Mouse (Mus musculus): ENCODE measurements around the gene Mst1r.

DNA sequence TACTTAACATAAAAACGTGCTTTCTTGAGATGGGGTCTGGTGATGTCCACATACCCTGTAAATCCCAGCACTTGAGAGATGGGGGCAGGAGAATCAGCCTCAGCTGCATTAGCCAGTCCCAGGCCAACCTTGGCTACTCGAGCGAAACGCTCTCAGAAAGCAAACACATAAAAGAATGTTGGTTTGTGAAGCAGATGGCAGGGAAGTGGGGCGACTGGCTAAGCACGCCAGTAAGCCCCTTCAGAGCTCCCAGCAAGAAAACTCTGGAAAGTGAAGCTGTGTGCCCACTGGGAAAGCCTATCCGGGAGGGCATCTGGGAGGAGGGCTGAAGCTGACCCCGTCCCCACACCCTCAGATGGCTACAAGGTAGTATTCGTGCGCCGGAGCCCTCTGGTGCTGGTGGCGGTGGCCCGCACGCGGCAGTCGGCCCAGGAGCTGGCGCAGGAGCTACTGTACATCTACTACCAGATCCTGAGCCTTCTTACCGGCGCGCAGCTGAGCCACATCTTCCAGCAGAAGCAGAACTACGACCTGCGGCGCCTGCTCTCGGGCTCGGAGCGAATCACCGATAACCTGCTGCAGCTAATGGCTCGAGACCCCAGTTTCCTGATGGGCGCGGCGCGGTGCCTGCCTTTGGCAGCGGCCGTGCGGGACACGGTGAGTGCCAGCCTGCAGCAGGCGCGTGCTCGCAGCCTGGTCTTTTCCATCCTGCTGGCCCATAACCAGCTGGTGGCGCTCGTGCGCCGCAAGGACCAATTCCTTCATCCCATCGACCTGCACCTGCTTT lies 5.6 kb upstream of the Mst1r start:
- peak in 2 of 3 experiments; percentile 19 to 36; a peak in 4 of 6 replicates for TF ChIP-seq CTCF (IDR thresholded peaks at IDR 0.05 in 2 of 3, conservative IDR thresholded peaks at IDR 0.05 in 1 of 3; ENCODE audit: control insufficient read depth in 1 of 3, insufficient read depth in 1 of 3, low read depth in 2 of 3, low read length in 3 of 3, poor library complexity in 1 of 3, severe bottlenecking in 1 of 3)
- no peak for TF ChIP-seq POLR2A (IDR thresholded peaks at IDR 0.05; ENCODE audit: control insufficient read depth in 1 of 2, insufficient read depth in 1 of 2, low read depth in 1 of 2, low read length in 2 of 2, poor library complexity in 1 of 2)
- TF ChIP-seq MAZ (IDR thresholded peaks at IDR 0.05; ENCODE audit: low read depth, low read length), result no peak
- TF ChIP-seq MAX (IDR thresholded peaks at IDR 0.05; ENCODE audit: low read length), result no peak
- TF ChIP-seq NRF1 (IDR thresholded peaks at IDR 0.05; ENCODE audit: insufficient read depth, low read depth, low read length, poor library complexity, severe bottlenecking), result no peak
- no peak for TF ChIP-seq NELFE (IDR thresholded peaks at IDR 0.05; ENCODE audit: low read depth, low read length)
- TF ChIP-seq GATA1 (IDR thresholded peaks at IDR 0.05; ENCODE audit: low read depth, low read length), result no peak
- TF ChIP-seq MXI1 (IDR thresholded peaks at IDR 0.05; ENCODE audit: low read depth, low read length), result no peak
- no peak for TF ChIP-seq USF1 (IDR thresholded peaks at IDR 0.05; ENCODE audit: low read depth, low read length)
- no peak for TF ChIP-seq TAL1 (IDR thresholded peaks at IDR 0.05; ENCODE audit: low read length)
- no peak for TF ChIP-seq MEF2A (IDR thresholded peaks at IDR 0.05; ENCODE audit: extremely low read depth, insufficient replicate concordance, low read depth, low read length, poor library complexity, severe bottlenecking)
- TF ChIP-seq ELF1 (IDR thresholded peaks at IDR 0.05; ENCODE audit: low read depth, low read length), result no peak

Data from MEL (cell line).